Mouse (Mus musculus) G1E (cell line): Measurements from ENCODE around the gene Ltbr. TPM values are rescaled to one million over a fixed set of nuclear protein-coding genes. Genes with fewer than 3 reads are reported as not detected.

Source experiments
- ATAC-seq: 2 replicates; pipeline ENCODE4 v1.8.0; 2016; ENCODE audit warnings: mild to moderate bottlenecking; ENCODE audit not compliant: insufficient number of reproducible peaks, poor library complexity, low FRiP score, severe bottlenecking; ENCODE audit errors: extremely low read depth
- DNase-seq: peaks from one replicate; pipeline ENCODE4 v3.0.0; 2012; ENCODE audit warnings: low spot score
- H3K27me3 ChIP-seq: 2 replicates; pipeline ENCODE4 v1.6.1; 2012; ENCODE audit warnings: mild to moderate bottlenecking, low read length, inconsistent platforms; ENCODE audit not compliant: insufficient read depth
- H3K36me3 ChIP-seq: replicated peaks from 2 replicates; pipeline ENCODE3; 2012; ENCODE audit warnings: mild to moderate bottlenecking, inconsistent platforms
- H3K4me1 ChIP-seq: 2 replicates; pipeline ENCODE4 v1.6.1; 2012; ENCODE audit warnings: low read depth, low read length, inconsistent platforms, mixed read lengths; ENCODE audit not compliant: insufficient read depth
- H3K4me3 ChIP-seq: 2 replicates; pipeline ENCODE4 v1.5.1; 2012; ENCODE audit warnings: low read depth, mild to moderate bottlenecking, inconsistent platforms, low read length, moderate library complexity, mixed read lengths
- H3K9me3 ChIP-seq: replicated peaks from 2 replicates; pipeline ENCODE4 v1.6.1; 2012; ENCODE audit warnings: inconsistent platforms
- CTCF ChIP-seq: IDR thresholded peaks from 2 replicates; pipeline ENCODE4 v1.5.1; 2012; ENCODE audit warnings: low read depth, low read length, inconsistent platforms, mixed read lengths
- GATA1 ChIP-seq: IDR thresholded peaks from 2 replicates; pipeline ENCODE4 v1.6.1; 2012; ENCODE audit warnings: borderline replicate concordance, low read length, inconsistent platforms, mixed read lengths
- GATA2 ChIP-seq: IDR thresholded peaks from 2 replicates; pipeline ENCODE4 v1.6.1; 2012; ENCODE audit warnings: low read depth, low read length, inconsistent platforms, borderline replicate concordance
- POLR2AphosphoS5 ChIP-seq: IDR thresholded peaks from 2 replicates; pipeline ENCODE4 v1.6.1; 2012; ENCODE audit warnings: low read depth, low read length, inconsistent platforms; ENCODE audit not compliant: insufficient replicate concordance
- TAL1 ChIP-seq: conservative IDR thresholded peaks from 2 replicates; pipeline ENCODE4 v1.6.1; 2012; ENCODE audit warnings: low read depth, low read length, inconsistent platforms, mixed read lengths
- polyA plus RNA-seq: library from polyadenylated mRNA; stranded (reverse); fragments of >175 nt; gene quantifications from 2 replicates; pipeline ENCODE4 v1.2.3, GENCODE M21; 2012
- total RNA-seq, 2 experiments: library from RNA; stranded (forward) in 1 of 2; stranded (reverse) in 1 of 2; fragments of 200-1000 nt in 1 of 2; fragments of >200 nt in 1 of 2; fragmentation: Nextera tagmentation in 1 of 2; gene quantifications; 2 replicates each; pipeline ENCODE4 v1.2.3; 2014 to 2017

Ltbr gene
- total and polyA plus RNA-seq, 3 experiments, result not detected

DNA sequence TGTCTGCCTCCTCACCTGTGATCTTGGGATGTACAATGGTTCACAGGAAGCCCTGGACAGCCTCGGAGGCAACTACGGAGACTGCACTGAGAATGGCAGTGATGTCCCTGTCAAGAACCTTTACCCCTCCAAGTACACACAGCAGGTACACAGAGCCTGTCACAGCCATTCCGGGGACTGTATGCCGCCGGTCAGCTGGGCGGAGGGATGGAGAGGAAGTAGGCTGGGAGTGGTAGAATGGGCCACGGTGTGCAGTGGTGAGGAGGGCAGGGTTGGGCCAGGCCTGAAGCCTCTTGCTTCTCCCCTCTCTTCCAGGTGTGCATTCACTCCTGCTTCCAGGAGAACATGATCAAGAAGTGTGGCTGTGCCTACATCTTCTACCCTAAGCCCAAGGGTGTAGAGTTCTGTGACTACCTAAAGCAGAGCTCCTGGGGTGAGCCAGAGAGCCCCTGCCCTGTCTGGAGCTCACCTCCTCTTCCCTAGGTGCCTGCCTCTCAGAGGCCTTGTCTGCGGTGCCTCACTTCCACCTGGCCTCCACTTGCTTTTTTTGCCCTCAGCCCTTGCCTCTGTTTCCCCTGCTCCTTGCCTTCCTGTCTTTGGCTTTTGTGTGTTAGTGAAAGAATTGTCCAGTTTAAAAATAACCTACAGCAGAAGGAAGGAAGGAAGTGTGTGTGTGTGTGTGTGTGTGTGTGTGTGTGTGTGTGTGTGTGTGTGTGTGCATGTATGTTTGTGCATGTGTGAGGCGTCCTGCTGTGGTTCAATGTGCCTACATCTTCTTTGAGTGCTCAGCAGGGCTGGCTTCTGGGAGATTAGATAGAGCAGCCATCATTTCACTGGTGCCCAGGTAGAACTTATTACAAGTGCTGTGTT, 25.3 kb upstream of the Ltbr start:
- no peaks in the 10 kb centered on the region for H3K27me3 ChIP-seq
- no peak overlapping the region for H3K4me3 ChIP-seq
- no peak for TF ChIP-seq POLR2AphosphoS5
- no peak for TF ChIP-seq GATA1
- TF ChIP-seq TAL1, result no peak
- TF ChIP-seq CTCF, result no peak
- TF ChIP-seq GATA2, result no peak
- H3K4me1 ChIP-seq, result no peaks in the 10 kb centered on the region
- ATAC-seq (no peak), DNase-seq (no peak)
- peaks cover 41% of the 10 kb centered on the region for H3K9me3 ChIP-seq
- H3K36me3 ChIP-seq, result no peaks in the 10 kb centered on the region

DNA sequence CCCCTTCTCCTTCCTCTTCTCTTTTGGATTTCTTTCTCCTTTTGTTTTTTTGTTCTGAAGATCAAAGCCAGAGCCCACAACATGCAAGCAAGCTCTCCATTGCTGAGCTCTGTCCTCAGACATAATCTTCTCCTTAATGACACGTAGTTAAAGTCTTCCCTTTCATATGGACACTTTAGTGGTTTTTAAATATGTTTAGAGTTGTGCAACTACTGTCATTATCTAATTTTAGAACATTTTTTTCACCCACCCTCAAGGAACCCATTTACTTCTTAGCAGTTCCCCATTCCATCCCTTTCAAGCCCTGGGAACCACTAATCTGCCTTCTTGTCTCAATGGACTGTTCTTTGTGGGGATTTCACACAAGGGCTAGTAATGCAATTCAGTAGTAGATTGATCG, 20.7 kb upstream of the Ltbr start:
- ATAC-seq (no peak), DNase-seq (no peak)
- no peaks in the 10 kb centered on the region for H3K4me1 ChIP-seq
- no peaks in the 10 kb centered on the region for H3K27me3 ChIP-seq
- TF ChIP-seq GATA2, result no peak
- TF ChIP-seq GATA1, result no peak
- no peak for TF ChIP-seq CTCF
- no peak for TF ChIP-seq POLR2AphosphoS5
- TF ChIP-seq TAL1, result no peak
- H3K4me3 ChIP-seq, result no peak overlapping the region
- peaks cover 35% of the 10 kb centered on the region for H3K9me3 ChIP-seq
- H3K36me3 ChIP-seq, result no peaks in the 10 kb centered on the region

DNA sequence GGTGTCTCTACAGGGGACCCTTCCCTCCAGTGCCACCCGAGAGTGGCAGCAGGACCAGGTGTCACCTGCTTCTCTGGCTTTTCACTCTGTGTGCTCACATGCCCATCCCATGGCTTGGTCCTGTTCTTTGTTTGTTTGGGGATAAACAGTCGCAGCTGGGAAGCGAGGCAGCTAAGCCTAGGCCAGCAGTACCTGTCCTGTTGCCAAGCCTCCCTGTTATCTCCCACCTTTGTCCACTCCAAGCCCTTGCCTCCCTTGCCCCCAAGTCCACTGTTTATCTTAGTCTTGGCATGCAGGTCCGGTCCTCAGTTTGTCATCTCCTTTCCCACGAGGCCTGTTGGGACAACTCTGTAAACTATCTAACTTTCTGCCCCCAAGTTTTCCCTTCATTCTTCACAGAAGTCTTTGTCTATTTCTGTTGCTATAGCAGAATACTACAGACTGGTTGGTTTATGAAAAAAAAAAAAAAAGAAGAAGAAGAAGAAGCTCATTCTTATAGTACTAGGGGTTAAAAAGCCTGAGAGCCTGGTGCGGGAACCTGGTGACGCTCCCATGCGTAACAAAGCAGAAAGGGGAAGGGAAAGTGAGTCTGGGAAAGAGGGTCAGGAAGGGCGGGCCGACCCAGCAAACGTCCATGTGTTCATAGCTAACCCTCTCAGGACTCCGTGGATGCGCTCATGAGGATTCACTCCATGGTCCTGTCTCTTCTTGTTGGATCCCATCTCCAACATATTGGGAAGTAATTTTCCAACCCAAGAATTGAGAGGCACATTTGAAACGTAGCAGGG, 19.6 kb upstream of the Ltbr start:
- no peak overlapping the region for H3K4me3 ChIP-seq
- DNase-seq, result no peak
- no peaks in the 10 kb centered on the region for H3K4me1 ChIP-seq
- peaks cover 29% of the 10 kb centered on the region for H3K9me3 ChIP-seq
- no peak for ATAC-seq
- TF ChIP-seq CTCF (no peak), GATA2 (no peak), POLR2AphosphoS5 (no peak), GATA1 (no peak), TAL1 (no peak)
- no peaks in the 10 kb centered on the region for H3K27me3 ChIP-seq
- no peaks in the 10 kb centered on the region for H3K36me3 ChIP-seq

DNA sequence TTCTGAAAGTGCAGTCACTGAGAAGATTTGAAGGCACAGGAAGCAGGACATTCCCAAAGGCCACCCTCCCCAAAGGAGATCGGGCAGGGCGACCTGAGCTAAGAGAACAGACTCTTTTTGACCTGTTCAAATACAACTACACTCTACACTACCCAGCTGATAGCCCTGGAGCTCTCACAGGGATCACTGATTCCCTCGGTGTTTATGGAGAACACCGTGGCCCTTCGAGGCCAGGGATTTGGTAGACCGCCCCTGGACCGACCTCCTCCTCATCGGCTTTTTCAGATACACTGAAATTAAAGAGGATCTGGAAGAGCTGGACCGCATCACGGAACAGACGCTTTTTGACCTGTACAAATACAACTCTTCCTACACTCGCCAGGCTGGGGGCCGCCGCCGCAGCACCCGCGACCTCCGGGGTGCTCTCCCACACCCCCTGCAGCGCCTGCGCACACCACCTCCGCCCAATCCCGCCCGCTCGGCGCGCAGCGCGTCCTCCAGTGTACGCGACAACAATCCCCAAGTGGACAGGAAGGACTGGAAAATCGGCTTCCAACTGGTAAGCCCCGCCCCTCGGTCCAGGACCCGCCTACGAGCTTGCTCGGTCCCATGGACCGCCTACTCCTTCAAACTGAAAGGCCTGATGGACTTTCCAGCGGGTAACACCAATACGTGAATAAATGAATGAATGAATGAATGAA, 17.1 kb upstream of the Ltbr start:
- no peak for TF ChIP-seq TAL1
- TF ChIP-seq GATA2, result no peak
- no peak for TF ChIP-seq GATA1
- TF ChIP-seq CTCF, result no peak
- no peak for TF ChIP-seq POLR2AphosphoS5
- Histone ChIP-seq H3K36me3 (no peaks in the 10 kb centered on the region), H3K27me3 (no peaks in the 10 kb centered on the region), H3K9me3 (peaks cover 19% of the 10 kb centered on the region), H3K4me1 (no peaks in the 10 kb centered on the region), H3K4me3 (no peak overlapping the region)
- DNase-seq (no peak), ATAC-seq (no peak)

DNA sequence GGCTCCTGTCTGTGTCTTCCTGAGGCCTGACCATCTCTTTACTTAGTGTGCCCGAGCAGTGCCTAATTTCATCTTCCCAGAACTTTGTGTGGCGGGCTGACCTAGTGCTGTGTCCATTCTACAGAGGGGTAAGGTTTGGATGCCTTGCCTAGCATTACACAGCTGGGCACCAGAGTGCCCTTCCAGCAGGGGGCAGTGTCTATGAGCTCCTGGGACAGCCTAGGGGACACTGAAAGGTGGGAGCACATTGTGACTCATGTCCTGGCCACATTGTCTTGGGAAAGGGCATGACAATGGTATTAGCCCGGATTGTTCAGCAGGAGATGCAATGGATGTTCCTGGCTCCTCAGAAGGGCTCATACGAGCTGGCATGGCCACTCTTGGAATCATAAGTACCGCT, 14.6 kb upstream of the Ltbr start:
- H3K4me1 ChIP-seq, result no peaks in the 10 kb centered on the region
- no peak for TF ChIP-seq TAL1
- H3K9me3 ChIP-seq, result peaks cover 28% of the 10 kb centered on the region
- no peak for ATAC-seq
- H3K36me3 ChIP-seq, result no peaks in the 10 kb centered on the region
- no peaks in the 10 kb centered on the region for H3K27me3 ChIP-seq
- no peak overlapping the region for H3K4me3 ChIP-seq
- DNase-seq, result no peak

DNA sequence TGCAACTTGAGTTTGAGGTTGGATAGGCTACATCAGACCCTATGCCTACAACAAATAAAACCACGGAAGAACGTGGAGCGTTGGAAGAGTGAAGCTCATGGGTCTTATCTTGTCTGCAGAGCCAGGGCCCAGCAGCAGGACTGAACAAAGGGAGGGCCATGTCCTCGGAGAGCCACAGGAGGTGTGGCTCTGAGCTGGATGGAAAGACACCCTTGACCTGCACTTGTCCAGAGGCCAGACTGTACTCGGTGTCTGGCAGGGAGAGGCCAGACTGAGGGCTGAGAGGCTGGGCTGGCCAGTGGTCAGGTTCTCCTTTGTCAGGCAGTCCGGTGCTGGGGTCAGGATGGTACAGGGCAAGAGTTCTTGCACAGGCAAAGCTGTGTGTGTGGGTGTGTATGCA, 11.7 kb upstream of the Ltbr start:
- no peak for TF ChIP-seq TAL1
- no peak for TF ChIP-seq GATA2
- DNase-seq (no peak), ATAC-seq (no peak)
- Histone ChIP-seq H3K4me3 (no peak overlapping the region), H3K9me3 (peaks cover 27% of the 10 kb centered on the region), H3K36me3 (no peaks in the 10 kb centered on the region), H3K4me1 (no peaks in the 10 kb centered on the region), H3K27me3 (no peaks in the 10 kb centered on the region; the same call in 1 of the 2 replicates)
